Mouse (Mus musculus) MN1 (cell line): ENCODE measurements around the gene Mfsd4b3.
"Not testable (repeated sequence)": the region's sequence is repeated elsewhere in the genome, so short reads cannot be mapped to it uniquely, and the experiment has no call there.

Experiments
- DNase-seq: peaks from one replicate; pipeline ENCODE4 v3.0.0-alpha.2; 2016; ENCODE audit warnings: low spot score

The Mfsd4b3 gene

DNA sequence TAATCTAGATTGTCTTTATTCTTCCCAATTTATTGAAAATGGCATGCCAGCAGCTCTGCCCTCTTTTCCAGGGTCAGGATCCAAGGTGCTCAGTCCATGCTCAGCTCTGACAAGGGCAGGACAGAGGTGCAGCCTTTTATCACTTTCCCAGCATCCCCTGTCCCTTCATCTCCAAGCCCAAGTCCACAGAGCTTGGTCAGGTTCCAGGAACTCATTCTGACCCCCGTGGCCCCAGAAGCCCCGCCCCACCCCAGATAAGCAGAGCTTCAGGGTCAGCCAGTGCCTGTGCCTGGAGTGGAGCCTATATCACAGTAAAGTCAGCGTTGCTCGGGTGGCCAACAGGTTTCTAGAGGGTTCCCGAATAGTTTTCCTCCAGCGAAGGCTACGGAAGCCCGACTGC, 35.4 kb downstream of the Mfsd4b3 start:
- DNase-seq = not testable (repeated sequence)

DNA sequence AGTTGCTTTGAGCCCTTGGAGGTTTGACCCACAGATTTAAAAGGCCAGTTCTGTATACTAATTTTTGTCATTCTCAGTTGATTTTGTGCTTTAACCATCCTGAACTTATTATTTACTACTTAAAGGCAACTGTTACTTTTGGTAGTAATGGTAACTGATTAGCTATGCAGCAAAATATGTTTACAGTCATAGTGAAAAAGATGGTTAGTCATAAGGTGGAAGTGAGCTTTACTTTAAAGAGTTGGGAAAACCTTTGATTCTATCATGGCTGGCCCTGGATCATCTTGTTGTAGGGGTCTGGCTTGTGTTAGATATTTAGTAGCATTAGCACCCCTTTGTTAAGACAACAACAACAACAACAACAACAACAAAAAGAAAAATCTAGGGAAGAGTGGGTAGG, 47.3 kb downstream of the Mfsd4b3 start:
- DNase-seq = no peak

DNA sequence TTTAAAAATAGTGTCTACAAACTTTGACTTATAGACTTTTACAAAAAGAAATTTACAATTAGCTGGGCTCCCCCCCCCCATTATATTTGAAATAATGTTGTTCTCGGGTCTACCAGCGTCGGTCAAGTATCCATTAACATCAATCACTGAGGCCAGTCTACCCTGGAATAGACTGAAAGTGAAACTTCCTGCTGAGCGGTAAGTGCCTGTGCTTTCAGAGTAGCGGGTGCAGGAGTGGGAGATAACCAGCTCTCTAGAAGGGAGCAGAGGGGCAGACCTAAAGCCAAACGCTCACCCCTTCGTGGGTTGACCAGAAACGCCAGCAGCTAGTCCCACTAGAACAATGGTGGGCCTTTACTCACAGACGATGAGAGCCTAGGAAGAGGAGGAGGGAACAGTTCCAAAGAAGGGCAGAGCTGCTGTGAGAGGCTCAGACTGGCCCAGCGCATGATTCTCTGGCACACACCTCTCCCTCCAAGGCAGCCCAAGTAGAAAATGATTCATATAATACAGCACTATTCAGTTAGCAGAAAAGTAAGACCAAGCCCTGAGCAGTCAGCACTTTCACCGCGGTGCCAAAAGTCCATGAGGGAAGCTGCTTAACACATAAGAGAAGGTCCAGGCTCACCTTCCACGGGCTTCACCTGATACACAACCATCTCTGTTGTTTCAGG, 51.0 kb downstream of the Mfsd4b3 start:
- DNase-seq = no peak

- no peak for DNase-seq
Observed at GRCm38 (mm10) chr10:39906799-39907658, 52.9 kb downstream of the Mfsd4b3 start.

- no peak for DNase-seq
Observed at GRCm38 (mm10) chr10:39904191-39904590, 55.8 kb downstream of the Mfsd4b3 start.

GRCm38 (mm10) chr10:39898874-39899371, 61.0 kb downstream of the Mfsd4b3 start, which contains the start of gene Mfsd4b4:
Gene Mfsd4b4, minus strand, starts transcription at chr10:39899238.
- peak; percentile 85 for DNase-seq
